Mouse (Mus musculus) skeletal muscle tissue, adult 2 months (tissue): Measurements from ENCODE around the gene Bnip3.

ENCODE experiments used
- DNase-seq: peaks from one replicate; pipeline ENCODE4 v3.0.0-alpha.2; 2012; ENCODE audit warnings: low read depth, low spot score

Gene Bnip3

GRCm38 (mm10) chr7:138906441-138906840, 2.9 kb downstream of the Bnip3 start:
- DNase-seq: no peak

DNA sequence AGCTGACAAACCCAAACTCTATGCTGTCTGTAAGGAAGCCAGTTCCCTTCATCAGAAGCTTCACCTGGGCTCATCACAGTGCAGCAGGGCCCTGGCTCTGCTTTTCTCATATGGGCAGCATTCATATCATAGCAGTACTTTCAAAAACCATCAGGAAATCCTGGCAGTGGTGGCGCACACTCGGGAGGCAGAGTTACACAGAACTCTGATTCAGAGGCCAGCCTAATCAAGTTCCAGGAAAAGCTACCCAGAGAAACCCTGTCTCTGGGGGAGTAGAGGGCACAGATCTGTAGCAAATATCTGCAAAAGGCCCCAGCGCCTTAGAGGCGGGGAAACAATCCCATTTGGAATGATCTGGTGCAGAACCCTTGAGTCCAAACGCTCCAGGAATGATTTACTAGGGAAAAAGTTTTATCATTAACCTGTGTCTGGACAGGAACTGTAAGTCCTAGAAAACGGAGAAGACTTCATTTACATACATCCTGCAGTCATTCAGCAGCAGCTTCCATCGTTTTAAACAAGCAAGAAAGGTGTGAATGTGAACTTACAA, 5.4 kb downstream of the Bnip3 start:
- DNase-seq: no peak

DNA sequence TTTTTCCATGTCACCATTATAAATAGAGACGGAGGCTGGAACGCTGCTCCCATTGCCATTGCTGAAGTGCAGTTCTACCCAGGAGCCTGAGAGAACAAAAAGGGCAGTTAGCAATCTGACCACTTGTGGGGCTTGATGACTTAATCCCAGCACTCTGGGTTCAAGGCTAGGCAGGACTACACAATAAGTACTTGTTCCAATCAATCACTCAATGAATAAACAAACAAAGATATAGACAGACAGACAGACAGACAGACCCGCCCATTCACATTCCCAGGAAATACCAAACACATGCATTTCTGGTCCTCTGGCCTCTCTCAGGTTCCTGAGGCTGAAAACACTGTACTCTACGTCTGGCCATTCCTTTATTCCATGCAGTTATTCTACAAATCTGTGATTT, 10.6 kb downstream of the Bnip3 start:
- no peak for DNase-seq

DNA sequence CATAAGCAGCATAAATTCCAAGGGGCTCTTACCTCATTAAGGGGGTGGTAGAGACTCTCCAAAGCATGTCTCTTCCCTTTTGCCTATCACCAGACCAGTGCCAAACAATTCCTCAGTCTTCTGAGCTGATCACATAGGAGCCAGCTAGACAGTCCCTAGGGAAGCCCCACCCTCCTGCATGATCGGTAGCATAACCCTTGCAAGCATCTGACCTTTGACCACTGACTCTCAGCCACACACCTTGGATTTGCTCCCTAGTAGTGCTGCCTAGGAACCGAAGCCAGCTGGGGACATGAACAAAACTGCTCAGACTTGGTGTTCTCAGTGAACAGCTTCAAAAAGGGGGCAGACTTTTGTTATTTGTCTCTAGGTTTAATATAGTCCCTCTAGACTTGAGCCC, 11.2 kb downstream of the Bnip3 start:
- DNase-seq: no peak

GRCm38 (mm10) chr7:138885365-138886289, 23.7 kb downstream of the Bnip3 start:
- DNase-seq: no peak

GRCm38 (mm10) chr7:138883724-138884123, 25.6 kb downstream of the Bnip3 start:
- DNase-seq: no peak

DNA sequence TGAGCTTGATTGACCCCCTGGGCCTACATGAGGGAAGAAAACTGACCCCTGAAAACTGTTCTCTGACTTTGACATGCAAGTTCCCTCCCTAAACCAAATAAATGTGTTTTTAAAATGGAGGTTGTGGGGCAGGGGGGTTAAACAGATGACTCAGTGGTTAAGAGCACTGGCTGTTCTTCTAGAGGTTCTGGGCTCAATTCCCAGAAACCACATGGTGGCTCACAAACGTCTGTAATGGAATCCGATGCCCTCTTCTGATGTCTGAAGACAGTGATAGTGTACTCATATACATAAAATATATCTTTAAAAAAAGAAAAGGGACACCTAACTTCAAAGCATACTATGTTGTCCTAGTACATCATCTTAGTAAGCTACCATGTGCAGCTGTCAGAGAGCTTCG, 34.3 kb downstream of the Bnip3 start:
- DNase-seq: peak; percentile 69

DNA sequence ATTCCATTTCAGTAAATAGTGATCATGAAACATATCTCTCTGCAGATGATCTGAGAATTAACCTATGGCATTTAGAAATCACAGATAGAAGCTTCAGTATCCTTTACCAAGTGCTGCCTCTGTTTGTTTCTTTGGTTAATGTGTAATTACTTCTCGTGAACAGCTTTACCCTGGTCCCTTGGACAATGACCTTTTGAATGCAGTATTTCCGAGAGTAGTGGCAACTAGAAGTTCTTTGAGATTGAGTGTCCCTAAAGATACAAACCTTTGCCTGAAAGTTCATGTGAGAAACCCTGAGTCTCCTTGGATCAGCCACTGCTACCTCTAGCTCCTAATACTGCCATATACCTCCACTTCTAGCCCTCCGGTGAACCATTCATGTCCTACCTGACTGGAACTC, 36.4 kb downstream of the Bnip3 start:
- DNase-seq: no peak

GRCm38 (mm10) chr7:138868316-138868715, 41.0 kb downstream of the Bnip3 start:
- no peak for DNase-seq

DNA sequence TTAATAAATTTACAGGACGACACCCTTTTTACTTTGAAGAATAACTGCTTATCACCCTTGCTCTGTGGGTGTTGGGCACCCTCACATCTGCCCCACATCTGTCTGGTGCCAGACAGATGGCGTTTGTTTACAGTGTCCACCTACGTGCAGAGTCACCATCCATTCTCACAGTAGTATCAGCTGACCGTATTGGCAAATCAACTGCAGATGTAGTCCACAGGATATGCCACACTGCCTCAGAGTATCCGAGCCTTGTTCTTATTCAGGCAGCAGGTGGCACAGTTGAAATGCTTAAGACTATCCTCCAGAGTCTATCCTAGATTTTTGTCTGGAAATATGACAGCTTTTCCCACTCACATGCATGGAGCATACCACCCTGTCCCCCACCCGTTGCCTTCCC, 42.0 kb downstream of the Bnip3 start:
- DNase-seq: no peak

DNA sequence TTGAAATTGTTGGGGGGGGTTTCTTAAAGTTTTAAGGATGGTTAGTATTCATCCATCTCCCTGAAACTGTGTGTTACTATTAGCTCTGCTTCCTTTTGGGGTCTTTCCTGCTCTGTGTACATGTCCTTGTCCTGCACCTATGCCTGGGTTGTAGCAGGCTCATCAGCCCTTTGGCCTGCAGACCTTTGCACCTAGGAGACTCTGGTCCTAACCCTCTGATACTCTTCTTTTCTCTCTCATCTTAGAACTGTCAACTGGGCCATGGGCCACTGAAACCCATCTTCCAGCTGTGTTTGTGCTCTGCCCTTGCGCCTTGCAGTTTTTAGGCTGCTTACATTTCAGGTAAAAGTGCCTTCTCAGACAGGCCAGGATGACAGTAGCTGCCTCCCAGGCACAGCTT, 44.5 kb downstream of the Bnip3 start:
- no peak for DNase-seq

DNA sequence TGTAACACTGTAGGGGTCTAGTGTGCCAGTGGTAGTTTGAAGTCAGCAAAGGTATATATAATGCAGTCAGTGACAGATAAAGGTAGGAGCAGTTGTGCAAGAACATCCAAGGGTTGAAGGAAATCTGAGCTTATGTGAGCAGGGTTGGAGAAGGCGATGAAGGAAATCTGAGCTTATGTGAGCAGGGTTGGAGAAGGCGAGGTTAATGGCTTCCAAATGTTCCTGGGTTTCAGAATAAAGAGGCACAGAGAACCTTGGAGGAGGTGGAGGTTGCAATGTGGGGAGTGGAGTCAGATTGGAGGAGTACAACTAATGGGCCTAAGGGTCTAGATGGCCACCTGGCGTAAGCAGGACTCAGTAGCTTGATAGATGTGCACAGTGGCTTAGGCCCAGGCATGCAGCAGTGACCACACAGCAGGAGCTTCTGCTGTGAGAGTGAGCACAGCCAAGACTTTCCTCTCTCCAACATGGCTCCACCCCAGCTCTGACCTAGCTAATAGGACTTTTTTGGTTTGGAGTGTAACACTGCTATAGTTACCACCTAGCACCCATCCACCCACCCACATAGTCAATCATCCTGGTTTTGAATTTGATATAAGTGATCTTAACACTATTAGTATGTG, 45.3 kb downstream of the Bnip3 start:
- DNase-seq: no peak

DNA sequence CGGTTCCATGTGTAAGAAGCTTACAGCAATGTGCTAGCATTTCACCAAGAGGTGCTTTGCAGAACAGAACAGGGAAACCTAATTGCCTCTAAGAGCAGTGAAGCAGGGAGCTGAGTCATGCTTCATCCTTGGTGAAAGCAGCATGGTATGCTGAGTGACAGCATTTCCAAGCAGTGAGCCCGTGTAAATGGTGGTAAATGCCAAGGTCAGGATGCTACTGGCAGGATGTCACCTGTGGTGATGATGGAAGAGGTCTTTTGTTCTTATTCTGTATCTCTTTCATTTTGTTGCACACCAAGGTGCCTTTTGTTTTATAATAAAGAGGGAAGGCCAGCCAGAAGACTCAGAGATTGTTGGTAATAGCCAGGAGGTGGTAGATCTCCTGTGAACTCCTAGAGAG, 52.6 kb downstream of the Bnip3 start:
- no peak for DNase-seq

DNA sequence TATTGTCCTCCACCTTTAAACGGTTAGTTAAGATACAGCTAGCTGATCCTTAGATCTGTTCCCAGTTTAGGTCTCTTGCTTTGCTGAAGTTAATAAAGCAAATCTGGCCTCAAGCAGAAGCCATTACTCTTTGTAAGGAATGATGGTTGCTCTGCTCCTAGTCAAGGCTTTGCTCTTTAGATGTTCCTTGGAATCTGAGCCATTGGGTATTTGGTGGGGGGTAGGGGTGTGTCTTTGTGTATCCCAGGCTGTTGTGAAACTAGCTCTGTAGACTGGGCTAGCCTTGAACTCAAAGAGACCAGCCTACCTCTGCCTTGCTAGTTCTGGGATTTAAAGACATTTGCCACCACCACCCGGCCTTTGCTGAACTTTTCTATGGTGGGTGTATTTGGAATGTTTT, 55.1 kb downstream of the Bnip3 start:
- no peak for DNase-seq

DNA sequence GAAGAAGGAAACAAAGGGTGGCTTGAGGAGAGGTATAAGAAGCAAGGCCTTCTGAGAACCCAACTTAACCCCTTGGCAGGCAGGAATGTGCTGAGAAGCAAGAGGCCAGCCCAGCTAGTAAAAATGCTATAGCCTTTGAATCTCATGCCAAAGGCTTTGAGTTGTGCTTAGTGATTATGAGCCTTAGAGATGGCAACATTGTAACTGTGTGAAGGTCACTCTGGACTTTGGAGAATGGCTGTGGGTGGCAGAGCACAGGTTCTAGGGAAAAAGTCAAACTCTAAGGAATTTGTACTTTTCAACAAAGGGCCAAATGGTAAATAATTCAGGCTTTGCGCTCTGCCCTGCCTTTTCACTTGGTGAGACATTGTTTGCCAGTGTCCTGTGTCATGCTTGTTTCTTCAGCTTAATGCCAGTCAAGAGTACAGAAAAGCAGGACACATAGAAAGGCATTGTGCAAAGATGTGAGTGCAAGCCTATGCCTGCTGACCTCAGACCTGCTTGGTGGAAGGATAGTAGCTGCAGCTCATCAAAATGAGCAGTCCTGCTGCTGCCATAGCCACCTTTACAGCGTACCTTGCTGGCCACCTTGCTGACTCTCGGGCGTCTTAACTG, 55.8 kb downstream of the Bnip3 start:
- DNase-seq: no peak

- no peak for DNase-seq
Measured at GRCm38 (mm10) chr7:138850083-138850482, 59.2 kb downstream of the Bnip3 start.

GRCm38 (mm10) chr7:138848028-138848920, 61.0 kb downstream of the Bnip3 start:
- DNase-seq: no peak

GRCm38 (mm10) chr7:138847316-138848027, 61.8 kb downstream of the Bnip3 start:
- DNase-seq: no peak

- DNase-seq: no peak
Measured at GRCm38 (mm10) chr7:138846502-138846991, 62.8 kb downstream of the Bnip3 start.

DNA sequence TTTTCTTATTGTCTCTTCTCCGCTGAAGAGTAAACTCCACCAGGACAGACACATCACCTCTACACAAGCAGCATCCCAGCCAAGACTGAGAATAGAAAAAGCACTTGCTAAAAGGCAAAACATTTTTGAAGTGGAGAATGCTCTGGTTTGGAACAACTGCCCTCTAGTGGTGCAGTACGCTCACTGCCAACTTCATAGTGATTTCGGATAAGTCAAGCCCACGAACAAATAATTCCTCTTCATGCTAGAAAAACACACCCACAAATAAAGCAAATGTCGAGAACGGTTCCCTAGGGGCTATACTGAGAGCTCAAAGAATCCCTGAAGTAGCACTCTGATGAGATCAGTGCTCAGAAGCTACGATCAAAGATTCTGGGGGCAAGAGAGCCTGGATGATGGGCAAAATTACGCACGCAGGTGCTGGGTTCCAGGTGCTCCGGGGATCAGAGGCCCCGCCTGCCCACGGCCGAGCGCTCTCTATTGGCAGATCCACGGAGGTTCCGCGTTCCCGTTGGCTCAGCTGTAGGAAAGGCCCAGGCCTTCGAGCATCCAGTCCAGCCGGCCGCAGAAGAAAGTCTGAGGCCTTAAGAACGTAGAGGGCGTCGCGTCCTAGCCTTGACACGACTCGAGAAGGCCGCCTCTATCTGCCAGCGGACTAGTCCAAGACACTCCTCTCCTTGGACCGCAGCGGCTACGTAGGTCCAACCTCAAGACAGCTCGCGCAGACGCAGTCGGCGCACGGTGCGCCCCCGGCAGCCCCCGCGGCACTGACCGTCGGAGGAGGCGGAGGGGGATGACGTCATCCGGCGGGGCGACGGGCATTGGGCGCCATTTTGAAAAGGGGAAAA, 63.6 kb downstream of the Bnip3 start, which contains the start of the genes Ppp2r2d and Mapk1ip1:
Gene Ppp2r2d (plus strand): TSS at position 536 of the 848 bp plus-strand sequence.
Gene Mapk1ip1 (minus strand): TSS at position 730 of the 848 bp plus-strand sequence.
- DNase-seq: peak; percentile 98
